In the genomic region with DNA sequence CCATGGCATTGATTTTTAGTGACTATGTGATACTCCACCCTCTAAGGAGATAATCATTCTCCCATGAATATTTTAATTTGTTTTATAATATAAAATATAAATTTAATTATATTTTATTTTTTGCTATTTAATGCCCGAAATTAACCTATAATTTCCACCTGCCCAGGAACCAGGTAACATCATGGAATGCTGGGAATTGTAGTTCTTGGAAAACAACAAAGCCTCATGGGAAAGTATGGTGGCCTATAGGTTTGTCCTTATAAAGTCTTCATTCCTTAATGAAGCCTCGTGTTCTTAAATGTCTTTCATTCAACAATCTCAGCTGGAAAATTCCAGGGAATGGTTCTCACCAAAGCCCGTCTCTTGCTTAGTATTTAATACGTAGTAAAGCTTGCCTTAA, we compare ENCODE assay signal across 21 mouse cellular contexts. TPM values are rescaled to one million over a fixed set of nuclear protein-coding genes. Genes with fewer than 3 reads are reported as not detected.
"Had no signal": no experiment of that assay in that cellular context is flagged by ENCODE, and none has a peak within 500 bp of the region (broad histone marks: within the 10 kb centered on the region; RNA-seq: fewer than 3 reads in every experiment).

No protein-coding gene starts in this region.

- DNase-seq: retina, postnatal 1 day; right cerebral cortex, adult 18-20 months; right cerebral cortex, postnatal 14 days; right cerebral cortex, postnatal 25 days; right cerebral cortex, postnatal 4 days; spleen, adult 18-20 months; thymus, adult 18-20 months; thymus, adult 2 months; thymus, postnatal 14 days; thymus, postnatal 25 days; thymus, postnatal 36 days; thymus, postnatal 4 days had no signal

- H3K9ac ChIP-seq: neural tube, embryonic 13.5 days; neural tube, embryonic 15.5 days; stomach, embryonic 15.5 days had no signal

- H3K36me3 ChIP-seq: stomach, embryonic 15.5 days had no signal

- H3K9me3 ChIP-seq: neural tube, embryonic 13.5 days; neural tube, embryonic 15.5 days; stomach, embryonic 15.5 days had no signal

- H3K4me1 ChIP-seq: neural tube, embryonic 13.5 days; neural tube, embryonic 15.5 days; stomach, embryonic 15.5 days had no signal

- H3K4me3 ChIP-seq: neural tube, embryonic 13.5 days; neural tube, embryonic 15.5 days; stomach, embryonic 15.5 days had no signal

- H3K4me2 ChIP-seq: neural tube, embryonic 13.5 days; neural tube, embryonic 15.5 days; stomach, embryonic 15.5 days had no signal

- H3K27ac ChIP-seq: neural tube, embryonic 13.5 days; neural tube, embryonic 15.5 days; stomach, embryonic 15.5 days; stomach, postnatal 0 days had no signal

- H3K27me3 ChIP-seq: neural tube, embryonic 13.5 days; neural tube, embryonic 15.5 days; stomach, embryonic 15.5 days had no signal

RNA-seq across cellular contexts. Expression of a gene that starts 38.6 kb away (rescaled TPM):
- total RNA-seq: neutrophil, adult 5-6 weeks had no signal
- polyA plus RNA-seq: neural tube, embryonic 13.5 days; neural tube, embryonic 14.5 days; neural tube, embryonic 15.5 days; small intestine, adult 2 months; spleen, adult 2 months; thymus, adult 2 months; thymus, postnatal 0 days had no signal
